Mouse (Mus musculus): ENCODE measurements around the gene Bcas3.

GRCm38 (mm10) chr11:85842596-85843346 lies 489.8 kb downstream of the Bcas3 start:
- TF ChIP-seq EP300 (IDR thresholded peaks at IDR 0.05; ENCODE audit: low read depth) (no peak), CTCF (IDR thresholded peaks at IDR 0.05; ENCODE audit: low read depth) (no peak)
